Mouse (Mus musculus) intestine, embryonic 16.5 days (tissue): ENCODE results near the gene Kbtbd13. TPM values are rescaled to one million over a fixed set of nuclear protein-coding genes. Genes with fewer than 3 reads are reported as not detected.
A peak's percentile ranks its signal among the peaks of the same experiment; 100 is the strongest.
"Not testable (repeated sequence)": the region's sequence is repeated elsewhere in the genome, so short reads cannot be mapped to it uniquely, and the experiment has no call there.

Experiments used
- ATAC-seq: fragments of 200-750 bp; cut with Nextera tagmentation; 2 replicates; pipeline ENCODE4 v1.8.0; 2017; ENCODE audit warnings: moderate TSS enrichment, moderate library complexity
- H3K27ac ChIP-seq: fragments of 300-500 bp; sonication (generic); 2 replicates; pipeline ENCODE4 v1.5.1; 2014; ENCODE audit warnings: mild to moderate bottlenecking, low read length
- H3K27me3 ChIP-seq: fragments of 300-500 bp; sonication (generic); replicated peaks from 2 replicates; pipeline ENCODE4 v1.6.1; 2014; ENCODE audit warnings: low read length, control low read depth, mixed read lengths; ENCODE audit not compliant: control insufficient read depth, insufficient read depth
- H3K36me3 ChIP-seq: fragments of 300-500 bp; sonication (generic); 2 replicates; pipeline ENCODE4 v1.6.1; 2014; ENCODE audit warnings: low read length, control low read depth; ENCODE audit not compliant: control insufficient read depth, insufficient read depth
- H3K4me1 ChIP-seq: fragments of 300-500 bp; sonication (generic); 2 replicates; pipeline ENCODE4 v1.6.1; 2014; ENCODE audit warnings: low read length, control low read depth, mixed read lengths; ENCODE audit not compliant: control insufficient read depth, insufficient read depth
- H3K4me2 ChIP-seq: fragments of 300-500 bp; sonication (generic); 2 replicates; pipeline ENCODE4 v1.6.1; 2014; ENCODE audit warnings: low read depth, low read length, control low read depth
- H3K4me3 ChIP-seq: fragments of 300-500 bp; sonication (generic); 2 replicates; pipeline ENCODE4 v1.5.1; 2014; ENCODE audit warnings: mild to moderate bottlenecking, low read length
- H3K9ac ChIP-seq: fragments of 300-500 bp; sonication (generic); 2 replicates; pipeline ENCODE4 v1.6.1; 2014; ENCODE audit warnings: low read depth, low read length
- H3K9me3 ChIP-seq: fragments of 300-500 bp; sonication (generic); 2 replicates; pipeline ENCODE4 v1.6.1; 2016; ENCODE audit warnings: low read length, control low read depth; ENCODE audit not compliant: control insufficient read depth
- WGBS: fragments of 180-500 bp; shearing (Covaris S2); extraction: QIAGEN DNeasy Blood & Tissue Kit; methylation state at CpG from one replicate; pipeline ENCODE4 v1.1.7; 2014; 5-methylcytosine and 5-hydroxymethylcytosine counted together
- polyA plus RNA-seq: library from polyadenylated mRNA; unstranded; fragments of >200 nt; fragmentation: Nextera tagmentation; extraction: Ambion mirVana; gene quantifications from 2 replicates; pipeline ENCODE4 v1.2.1, GENCODE M21; 2015

The Kbtbd13 gene
- polyA plus RNA-seq, 1 experiment from 2014 or later = 2.5 TPM

- WGBS = under 1% methylated on average over 59 of the region's 77 CpGs
- Histone ChIP-seq H3K27ac (peak overlapping the region; percentile 98), H3K27me3 (no peaks in the 10 kb centered on the region), H3K36me3 (no peaks in the 10 kb centered on the region), H3K9ac (peak overlapping the region; percentile 99), H3K4me2 (peak overlapping the region; percentile 75), H3K4me3 (peak overlapping the region; percentile 100), H3K9me3 (0 out of 2 replicates have a peak, but pooled peaks cover 3% of the 10 kb centered on the region), H3K4me1 (peaks cover 12% of the 10 kb centered on the region)
- ATAC-seq = peak; percentile 82
These were observed 44.9 kb downstream of the Kbtbd13 start for GRCm38 (mm10) chr9:65346476-65347111.

DNA sequence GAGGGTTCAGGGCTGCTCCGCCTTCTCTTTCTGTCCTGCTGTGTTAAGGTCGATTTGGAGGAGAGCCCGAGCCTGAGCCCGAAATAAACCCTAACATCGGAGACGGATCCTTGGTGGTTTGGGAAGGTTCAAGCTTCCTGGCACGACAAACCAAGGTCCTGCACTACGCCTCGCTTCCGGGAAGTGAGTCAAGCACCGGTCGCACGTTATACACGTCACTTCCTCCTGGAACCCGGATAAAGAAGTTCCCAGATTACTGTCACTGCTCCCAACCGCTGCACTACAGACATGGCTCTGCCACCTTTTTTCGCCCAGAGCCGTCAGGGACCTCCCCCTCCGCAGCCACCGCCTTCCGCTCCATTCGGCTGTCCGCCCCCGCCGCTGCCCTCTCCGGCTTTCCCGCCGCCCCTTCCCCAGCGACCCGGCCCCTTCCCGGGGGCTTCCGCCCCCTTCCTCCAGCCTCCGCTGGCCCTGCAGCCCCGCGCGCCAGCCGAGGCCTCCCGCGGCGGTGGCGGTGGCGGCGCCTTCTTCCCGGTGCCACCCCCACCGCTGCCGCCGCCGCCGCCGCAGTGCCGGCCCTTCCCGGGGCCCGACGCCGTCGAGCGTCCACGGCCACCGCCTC lies 45.5 kb downstream of the Kbtbd13 start, which contains the start of gene Pdcd7:
Gene Pdcd7, plus strand, starts transcription at position 251 of the 622 bp plus-strand sequence.
- peaks cover 12% of the 10 kb centered on the region for H3K4me1 ChIP-seq
- peak within 1 kb of the TSS; percentile 99 for H3K9ac ChIP-seq
- H3K4me3 ChIP-seq = peak within 1 kb of the TSS; percentile 100
- peak within 1 kb of the TSS; percentile 75 for H3K4me2 ChIP-seq
- no peaks in the 10 kb centered on the region for H3K36me3 ChIP-seq
- ATAC-seq = peak; percentile 96
- no peaks in the 10 kb centered on the region for H3K27me3 ChIP-seq
- WGBS = under 1% methylated on average over 58 of the region's 59 CpGs
- H3K27ac ChIP-seq = peak within 1 kb of the TSS; percentile 98
- H3K9me3 ChIP-seq = 0 out of 2 replicates have a peak, but pooled peaks cover 3% of the 10 kb centered on the region

- H3K36me3 ChIP-seq, H3K9me3 ChIP-seq, H3K27me3 ChIP-seq: not testable (repeated sequence)
- peaks cover 12% of the 10 kb centered on the region for H3K4me1 ChIP-seq
- H3K4me3 ChIP-seq = peak overlapping the region; percentile 100
- H3K27ac ChIP-seq = peak overlapping the region; percentile 98
- 67% methylated on average over 11 of the region's 11 CpGs for WGBS
- ATAC-seq = 0 out of 2 replicates have a peak, but pooled peaks have one; percentile 9
- H3K4me2 ChIP-seq = peak overlapping the region; percentile 75
- peak overlapping the region; percentile 99 for H3K9ac ChIP-seq
These were observed 46.0 kb downstream of the Kbtbd13 start for GRCm38 (mm10) chr9:65345439-65345838.

GRCm38 (mm10) chr9:65340414-65340813 lies 51.0 kb downstream of the Kbtbd13 start:
- WGBS = 96% methylated on average over 2 of the region's 2 CpGs
- Histone ChIP-seq H3K4me3 (no peak overlapping the region), H3K4me1 (no peaks in the 10 kb centered on the region), H3K9me3 (0 out of 2 replicates have a peak, but pooled peaks cover 3% of the 10 kb centered on the region), H3K27me3 (no peaks in the 10 kb centered on the region), H3K4me2 (no peak overlapping the region), H3K27ac (no peak overlapping the region), H3K36me3 (no peaks in the 10 kb centered on the region), H3K9ac (no peak overlapping the region)
- no peak for ATAC-seq

- H3K27ac ChIP-seq = no peak overlapping the region
- no peak for ATAC-seq
These were observed 52.3 kb downstream of the Kbtbd13 start for GRCm38 (mm10) chr9:65339146-65339545.

More at GRCm38 (mm10) chr9:65339146-65339545, 52.3 kb downstream of the Kbtbd13 start:
- no peak overlapping the region for H3K4me2 ChIP-seq
- H3K9ac ChIP-seq = no peak overlapping the region
- no peaks in the 10 kb centered on the region for H3K9me3 ChIP-seq
- WGBS = 90% methylated on average over 4 of the region's 4 CpGs
- H3K36me3 ChIP-seq = no peaks in the 10 kb centered on the region
- no peaks in the 10 kb centered on the region for H3K4me1 ChIP-seq
- H3K27me3 ChIP-seq = no peaks in the 10 kb centered on the region
- no peak overlapping the region for H3K4me3 ChIP-seq

Other genes starting within 250 kb of the Kbtbd13 start
- gene Parp16, start 196.3 kb downstream of the Kbtbd13 start, polyA plus RNA-seq = 10.8 and 11.0 TPM in 2 replicates
- gene Cilp, start 126.5 kb downstream of the Kbtbd13 start, polyA plus RNA-seq = 1.7 and 2.0 TPM in 2 replicates
- 46.6 and 49.7 TPM in 2 replicates for gene Clpx, start 97.4 kb downstream of the Kbtbd13 start, polyA plus RNA-seq
- 3.4 and 3.5 TPM in 2 replicates for gene Pdcd7, start 45.5 kb downstream of the Kbtbd13 start, polyA plus RNA-seq
- gene Ubap1l, start 30.6 kb downstream of the Kbtbd13 start, polyA plus RNA-seq = 0.16 and 0.18 TPM in 2 replicates
- 5.0 and 5.5 TPM in 2 replicates for gene Rasl12, start 6.9 kb upstream of the Kbtbd13 start, polyA plus RNA-seq
- 16.4 and 26.4 TPM in 2 replicates for gene Slc51b, start 31.3 kb upstream of the Kbtbd13 start, polyA plus RNA-seq
- 20.3 and 24.0 TPM in 2 replicates for gene Mtfmt, start 44.1 kb upstream of the Kbtbd13 start, polyA plus RNA-seq
- 95.1 and 107 TPM in 2 replicates for gene Spg21, start 69.3 kb upstream of the Kbtbd13 start, polyA plus RNA-seq
- not detected in 2 replicates for gene Ankdd1a, start 128.5 kb upstream of the Kbtbd13 start, polyA plus RNA-seq
- gene Plekho2, start 188.4 kb upstream of the Kbtbd13 start, polyA plus RNA-seq = 11.3 and 11.9 TPM in 2 replicates
- gene Pif1, start 195.5 kb upstream of the Kbtbd13 start, polyA plus RNA-seq = 7.6 and 9.0 TPM in 2 replicates
- gene Rbpms2, start 238.0 kb upstream of the Kbtbd13 start, polyA plus RNA-seq = 21.2 and 23.1 TPM in 2 replicates